ENCODE assay signal across 8 mouse cellular contexts in genomic region chr5:53638647-53639046, GRCm38 (mm10).
DNase-seq lines count a peak whose midpoint lies in the region; ATAC-seq and TF ChIP-seq lines count a peak whose summit lies in the region.

No protein-coding gene starts in this region.

- no peaks in the 10 kb centered on the region for H3K9me3 ChIP-seq in lung, embryonic 14.5 days (ENCODE audit: low read depth, low read length)

- peaks cover 24% of the 10 kb centered on the region for H3K36me3 ChIP-seq in lung, embryonic 14.5 days (ENCODE audit: insufficient read depth)
- H3K36me3 ChIP-seq in splenic B cell, adult 2 months (ENCODE audit: control insufficient read depth, insufficient read depth, low read length, poor library complexity, severe bottlenecking): 0 out of 2 replicates have a peak, but pooled peaks cover 2% of the 10 kb centered on the region

- no peak overlapping the region for H3K4me2 ChIP-seq in lung, embryonic 14.5 days

- intact Hi-C loops in heart, postnatal 36 days (cut with DNase I): loop anchor here (1.0 kb wide), 2 partner anchors 40 to 283 kb away; no protein-coding TSS in a partner anchor

- H3K4me3 ChIP-seq in lung, embryonic 14.5 days (ENCODE audit: low read depth, low read length): no peak overlapping the region

- no peaks in the 10 kb centered on the region for H3K27me3 ChIP-seq in lung, embryonic 14.5 days (ENCODE audit: insufficient read depth, low read length)
- H3K27me3 ChIP-seq in splenic B cell, adult 2 months (ENCODE audit: control insufficient read depth, insufficient read depth, low read length, poor library complexity, severe bottlenecking): no peaks in the 10 kb centered on the region

- peak; percentile 51 for DNase-seq in heart, adult 8-10 months (ENCODE audit: low spot score)
- DNase-seq in heart, postnatal 36 days: no peak
- peak; percentile 84 for DNase-seq in lung, embryonic 14.5 days
- no peak for DNase-seq in lung, adult 18-20 months
- peak; percentile 57 for DNase-seq in splenic B cell, adult 2 months (ENCODE audit: low read depth, low spot score)
- no peak for DNase-seq in urinary bladder, postnatal 25 days (ENCODE audit: low spot score)

- TF ChIP-seq CTCF in lung, embryonic 14.5 days (IDR thresholded peaks at IDR 0.05; ENCODE audit: low read depth): peak; percentile 66

- no peak for ATAC-seq in lung, embryonic 14.5 days (ENCODE audit: insufficient read depth)
- ATAC-seq in activated CD4-positive, CD25-positive, alpha-beta regulatory T cell, adult 4 months: peak; percentile 28
- no peak for ATAC-seq in frontal cortex, adult (ENCODE audit: low TSS enrichment)

- no peaks in the 10 kb centered on the region for H3K4me1 ChIP-seq in lung, embryonic 14.5 days (ENCODE audit: insufficient read depth)

- H3K9ac ChIP-seq in lung, embryonic 14.5 days: no peak overlapping the region

- no peak overlapping the region for H3K27ac ChIP-seq in lung, embryonic 14.5 days (ENCODE audit: low read depth)

- 70% methylated on average over 3 of the region's 3 CpGs for WGBS in lung, embryonic 14.5 days

Comparison
In these comparisons a context has a peak if more than half of its experiments do, and no peak if none do; other contexts are left out.
1. DNase-seq: peak in heart, adult 8-10 months (single experiment), lung, embryonic 14.5 days (single experiment) and splenic B cell, adult 2 months (single experiment); none in heart, postnatal 36 days (0 of 2), lung, adult 18-20 months (0 of 2) and urinary bladder, postnatal 25 days (single experiment).